In the genomic region with DNA sequence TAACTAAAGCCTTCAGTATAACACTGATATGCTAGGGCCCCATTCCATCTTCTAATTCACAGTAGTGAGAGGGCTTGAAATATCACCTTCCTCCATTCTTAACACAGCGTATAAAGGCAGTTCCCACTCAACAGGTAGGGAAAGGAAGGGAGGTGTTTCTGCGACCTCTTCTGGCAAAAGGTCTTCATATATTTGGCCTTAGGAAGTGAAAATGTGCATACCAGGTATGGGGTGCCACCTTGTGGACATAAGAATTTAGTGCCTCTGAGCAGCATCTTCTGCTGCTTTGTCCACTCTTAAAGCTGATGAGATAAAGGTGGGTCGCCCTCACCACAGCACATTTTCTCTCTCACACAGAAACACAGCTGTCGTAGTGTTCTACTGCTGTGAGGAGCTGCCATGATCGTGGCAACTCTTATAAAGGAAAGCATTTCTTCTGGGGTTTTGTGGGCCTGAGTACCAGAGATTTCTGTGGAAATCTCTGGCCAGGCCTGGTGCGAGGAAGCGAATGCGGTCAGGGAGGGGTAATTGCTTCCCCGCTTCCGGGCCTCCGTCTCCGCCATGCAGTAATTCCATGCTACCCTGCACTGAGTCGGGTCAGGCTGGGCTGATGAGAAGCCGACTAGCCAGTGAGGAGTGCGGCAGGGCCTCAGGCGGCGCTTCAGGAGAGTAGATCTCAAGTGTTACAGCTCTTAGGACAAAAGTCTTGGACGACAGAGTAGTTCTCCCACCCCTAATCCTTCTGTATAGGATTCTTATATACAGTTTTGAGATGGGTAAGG, we compare ENCODE assay signal across 8 mouse cellular contexts.
DNase-seq lines count a peak whose midpoint lies in the region; ATAC-seq and TF ChIP-seq lines count a peak whose summit lies in the region.

No protein-coding gene starts in this region.

- peak; percentile 47 for DNase-seq in Patski (ENCODE audit: low read depth, low spot score)
- peak; percentile 78 to 83 for DNase-seq in cerebellum, adult 2 months
- peak; percentile 90 for DNase-seq in hindbrain, embryonic 14.5 days (ENCODE audit: low spot score)
- DNase-seq in layer of hippocampus, postnatal 14 days (ENCODE audit: low spot score in 2 of 2) = peak; percentile 70 to 89
- DNase-seq in lung, postnatal 25 days (ENCODE audit: low spot score) = peak; percentile 82
- DNase-seq in right cerebral cortex, adult 2 months (ENCODE audit: low spot score in 2 of 2) = peak; percentile 78 to 86
- peak; percentile 77 for DNase-seq in yolk sac, embryonic 10.5 days (ENCODE audit: low spot score)

- H3K27me3 ChIP-seq in Patski = no peaks in the 10 kb centered on the region
- H3K27me3 ChIP-seq in cerebellum, adult 2 months (ENCODE audit: control insufficient read depth, insufficient read depth, low read length) = no peaks in the 10 kb centered on the region
- H3K27me3 ChIP-seq in hindbrain, embryonic 14.5 days (ENCODE audit: control insufficient read depth, insufficient read depth, low read length) = no peaks in the 10 kb centered on the region

- CTCF ChIA-PET in Patski (lab: Charles Lee) = interaction anchor here (0.7 to 2.3 kb wide), 27 partner anchors 10 to 365 kb away, joined by 3 to 19 read pairs (median 4); no protein-coding TSS in a partner anchor

- TF ChIP-seq POLR2A in cerebellum, adult 2 months (IDR thresholded peaks at IDR 0.05; ENCODE audit: borderline replicate concordance, insufficient read depth, low read length) = no peak

- no peaks in the 10 kb centered on the region for H3K4me1 ChIP-seq in cerebellum, adult 2 months (ENCODE audit: control insufficient read depth, insufficient read depth, low read length)
- no peaks in the 10 kb centered on the region; the same call in 1 of the 2 replicates for H3K4me1 ChIP-seq in hindbrain, embryonic 14.5 days (replicated peaks; ENCODE audit: control insufficient read depth, insufficient read depth, low read length)

- WGBS in cerebellum, adult 2 months = 43% methylated on average over 18 of the region's 18 CpGs
- 40% methylated on average over 18 of the region's 18 CpGs for WGBS in hindbrain, embryonic 14.5 days

- no peaks in the 10 kb centered on the region for H3K36me3 ChIP-seq in hindbrain, embryonic 14.5 days (replicated peaks; ENCODE audit: control insufficient read depth, insufficient read depth)

- no peak overlapping the region for H3K4me3 ChIP-seq in cerebellum, adult 2 months (replicated peaks; ENCODE audit: insufficient read depth, low read depth, low read length)
- no peak overlapping the region for H3K4me3 ChIP-seq in hindbrain, embryonic 14.5 days (replicated peaks; ENCODE audit: low read length)

- in situ Hi-C loops in Patski (cut with MboI; ENCODE audit: low pct_unique_long_range_greater_than_20kb) = loop anchor here (10.0 kb wide), 2 partner anchors 103 to 143 kb away; no protein-coding TSS in a partner anchor

- no peak overlapping the region for H3K4me2 ChIP-seq in hindbrain, embryonic 14.5 days (replicated peaks)

- peak; percentile 96 for TF ChIP-seq CTCF in Patski (IDR thresholded peaks at IDR 0.05)
- TF ChIP-seq CTCF in cerebellum, adult 2 months (IDR thresholded peaks at IDR 0.05; ENCODE audit: borderline replicate concordance, insufficient read depth, low read depth, low read length) = peak; percentile 79

- no peaks in the 10 kb centered on the region for H3K9me3 ChIP-seq in hindbrain, embryonic 14.5 days (ENCODE audit: control insufficient read depth, low read length)

- no peak for ATAC-seq in Patski
- peak; percentile 95 for ATAC-seq in frontal cortex, adult (ENCODE audit: low TSS enrichment)
- peak; percentile 85 for ATAC-seq in hindbrain, embryonic 14.5 days (ENCODE audit: low FRiP score)

- H3K9ac ChIP-seq in hindbrain, embryonic 14.5 days = peak overlapping the region; percentile 39; the same call in 1 of the 2 replicates

- POLR2A ChIA-PET in Patski (lab: Charles Lee) = no interaction called here

- no peak overlapping the region for H3K27ac ChIP-seq in cerebellum, adult 2 months (ENCODE audit: insufficient read depth, low read length)
- H3K27ac ChIP-seq in hindbrain, embryonic 14.5 days = no peak overlapping the region
